Mouse (Mus musculus): ENCODE results near the gene Cfap36. TPM values are rescaled to one million over a fixed set of nuclear protein-coding genes. Genes with fewer than 3 reads are reported as not detected.

The Cfap36 gene
- polyA plus RNA-seq, 1 experiment from 2014 or later = 26.9 TPM

- no peak for TF ChIP-seq CTCF (IDR thresholded peaks at IDR 0.05; ENCODE audit: low read depth)
- WGBS = under 1% methylated on average over 13 of the region's 13 CpGs
- Histone ChIP-seq H3K27ac (ENCODE audit: low read depth, low read length) (peak overlapping the region; percentile 97), H3K9me3 (ENCODE audit: control insufficient read depth) (no peaks in the 10 kb centered on the region), H3K9ac (ENCODE audit: low read depth, low read length) (peak overlapping the region; percentile 93), H3K4me1 (replicated peaks; ENCODE audit: control insufficient read depth, insufficient read depth, low read length) (no peaks in the 10 kb centered on the region), H3K4me2 (replicated peaks; ENCODE audit: low read depth) (peak overlapping the region; percentile 62), H3K36me3 (ENCODE audit: control insufficient read depth, insufficient read depth) (no peaks in the 10 kb centered on the region), H3K27me3 (replicated peaks; ENCODE audit: control insufficient read depth, insufficient read depth, low read length) (no peaks in the 10 kb centered on the region), H3K4me3 (ENCODE audit: low read depth, low read length) (peak overlapping the region; percentile 97)
- no peak for ATAC-seq
These were observed 73.3 kb downstream of the Cfap36 start for GRCm38 (mm10) chr11:29173706-29174436.

GRCm38 (mm10) chr11:29173125-29173631 is 74.0 kb downstream of the Cfap36 start:
- TF ChIP-seq CTCF (IDR thresholded peaks at IDR 0.05; ENCODE audit: low read depth) = peak; percentile 77
- H3K4me2 ChIP-seq (replicated peaks; ENCODE audit: low read depth) = peak overlapping the region; percentile 62
- ATAC-seq = peak; percentile 74
- H3K4me1 ChIP-seq (replicated peaks; ENCODE audit: control insufficient read depth, insufficient read depth, low read length) = no peaks in the 10 kb centered on the region
- no peaks in the 10 kb centered on the region for H3K9me3 ChIP-seq (ENCODE audit: control insufficient read depth)
- no peaks in the 10 kb centered on the region for H3K36me3 ChIP-seq (ENCODE audit: control insufficient read depth, insufficient read depth)
- no peaks in the 10 kb centered on the region for H3K27me3 ChIP-seq (replicated peaks; ENCODE audit: control insufficient read depth, insufficient read depth, low read length)
- WGBS = under 1% methylated on average over 38 of the region's 38 CpGs
- peak overlapping the region; percentile 97 for H3K27ac ChIP-seq (ENCODE audit: low read depth, low read length)
- peak overlapping the region; percentile 93 for H3K9ac ChIP-seq (ENCODE audit: low read depth, low read length)
- H3K4me3 ChIP-seq (ENCODE audit: low read depth, low read length) = peak overlapping the region; percentile 97

GRCm38 (mm10) chr11:29172563-29173124 is 74.6 kb downstream of the Cfap36 start, which contains the start of gene Ppp4r3b:
Gene Ppp4r3b (plus strand): TSS chr11:29172890.
- under 1% methylated on average over 50 of the region's 50 CpGs for WGBS
- peak within 1 kb of the TSS; percentile 93 for H3K9ac ChIP-seq (ENCODE audit: low read depth, low read length)
- no peaks in the 10 kb centered on the region for H3K27me3 ChIP-seq (replicated peaks; ENCODE audit: control insufficient read depth, insufficient read depth, low read length)
- no peaks in the 10 kb centered on the region for H3K4me1 ChIP-seq (replicated peaks; ENCODE audit: control insufficient read depth, insufficient read depth, low read length)
- peak within 1 kb of the TSS; percentile 97 for H3K27ac ChIP-seq (ENCODE audit: low read depth, low read length)
- peak within 1 kb of the TSS; percentile 97 for H3K4me3 ChIP-seq (ENCODE audit: low read depth, low read length)
- TF ChIP-seq CTCF (IDR thresholded peaks at IDR 0.05; ENCODE audit: low read depth) = peak; percentile 32; the same call in 1 of the 2 replicates
- no peaks in the 10 kb centered on the region for H3K9me3 ChIP-seq (ENCODE audit: control insufficient read depth)
- no peaks in the 10 kb centered on the region for H3K36me3 ChIP-seq (ENCODE audit: control insufficient read depth, insufficient read depth)
- H3K4me2 ChIP-seq (replicated peaks; ENCODE audit: low read depth) = peak within 1 kb of the TSS; percentile 92
- ATAC-seq = peak; percentile 99

DNA sequence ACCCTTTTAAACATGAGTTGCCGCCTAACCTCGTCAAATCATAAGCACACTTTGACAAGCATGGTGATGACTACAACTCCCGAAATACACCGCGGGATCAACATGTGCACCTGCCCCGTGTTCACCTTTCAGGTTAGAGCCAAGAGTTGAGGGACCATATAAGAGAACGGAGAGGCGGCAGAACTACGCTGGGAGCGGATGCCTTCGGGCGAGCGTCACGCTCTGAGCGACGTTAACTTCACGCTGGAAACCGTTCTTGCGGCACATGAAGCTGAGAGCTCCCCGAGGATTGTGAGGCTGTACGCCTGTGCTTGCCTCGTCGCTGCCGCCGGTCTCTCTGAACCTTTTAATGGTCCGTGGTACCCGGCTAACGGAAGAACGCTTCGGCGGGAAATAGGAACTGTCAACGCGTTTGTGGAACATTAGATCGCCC is 75.2 kb downstream of the Cfap36 start:
- H3K9me3 ChIP-seq (ENCODE audit: control insufficient read depth) = no peaks in the 10 kb centered on the region
- ATAC-seq = peak; percentile 31; the same call in 1 of the 2 replicates
- H3K4me3 ChIP-seq (ENCODE audit: low read depth, low read length) = peak overlapping the region; percentile 97
- peak overlapping the region; percentile 92 for H3K4me2 ChIP-seq (replicated peaks; ENCODE audit: low read depth)
- H3K27me3 ChIP-seq (replicated peaks; ENCODE audit: control insufficient read depth, insufficient read depth, low read length) = no peaks in the 10 kb centered on the region
- H3K27ac ChIP-seq (ENCODE audit: low read depth, low read length) = peak overlapping the region; percentile 97
- no peak for TF ChIP-seq CTCF (IDR thresholded peaks at IDR 0.05; ENCODE audit: low read depth)
- H3K9ac ChIP-seq (ENCODE audit: low read depth, low read length) = peak overlapping the region; percentile 93
- no peaks in the 10 kb centered on the region for H3K36me3 ChIP-seq (ENCODE audit: control insufficient read depth, insufficient read depth)
- WGBS = 0% methylated on average over 34 of the region's 34 CpGs
- H3K4me1 ChIP-seq (replicated peaks; ENCODE audit: control insufficient read depth, insufficient read depth, low read length) = no peaks in the 10 kb centered on the region

Other genes with a start within 250 kb of the Cfap36 start
- gene Pnpt1, start 116.7 kb downstream of the Cfap36 start, polyA plus RNA-seq (2015; fragmentation: Nextera tagmentation; extraction: Ambion mirVana) = 14.3 and 15.8 TPM in 2 replicates
- gene Ppp4r3b, start 74.5 kb downstream of the Cfap36 start, polyA plus RNA-seq (2015; fragmentation: Nextera tagmentation; extraction: Ambion mirVana) = 47.4 and 47.7 TPM in 2 replicates
- gene Ccdc88a, start 126.2 kb upstream of the Cfap36 start, polyA plus RNA-seq (2015; fragmentation: Nextera tagmentation; extraction: Ambion mirVana) = 6.6 and 6.9 TPM in 2 replicates